Mouse (Mus musculus): ENCODE data around the gene Tarbp2. TPM values are rescaled to one million over a fixed set of nuclear protein-coding genes. Genes with fewer than 3 reads are reported as not detected.

The Tarbp2 gene
- total RNA-seq, 2 experiments from 2014 or later, result 36.0 to 43.1 TPM

DNA sequence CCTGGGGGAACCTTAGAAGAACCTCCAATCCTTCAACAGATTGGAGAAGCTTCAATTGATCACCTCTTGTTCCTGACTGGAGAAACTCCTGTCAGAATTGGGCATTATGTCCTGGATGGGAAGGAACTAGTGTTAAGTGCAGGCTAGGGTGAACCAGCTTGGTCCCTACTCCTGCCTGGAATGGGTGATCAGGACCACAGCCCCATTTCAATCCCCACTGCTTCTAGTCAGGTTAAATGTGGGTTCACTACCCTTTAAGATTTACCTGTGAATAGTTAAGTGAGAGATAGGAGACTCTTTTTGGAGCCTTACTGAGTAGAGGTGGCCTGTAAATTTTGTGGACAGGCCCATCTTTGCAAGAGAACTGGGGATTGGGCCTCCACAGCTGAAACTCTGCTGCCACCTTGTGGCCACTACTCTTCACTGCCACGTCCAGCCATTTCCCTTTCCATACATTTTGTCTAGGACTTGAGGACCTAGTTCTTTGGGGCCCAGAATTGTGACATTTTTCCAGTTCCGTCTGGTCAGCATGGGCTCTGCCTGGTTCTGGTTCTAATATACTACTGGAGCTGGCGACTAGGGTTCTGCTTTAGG lies 7.0 kb downstream of the Tarbp2 start, which contains the start of gene Npff:
Gene Npff (minus strand): TSS at position 51 of the 594 bp plus-strand sequence.
- DNase-seq, result peak; percentile 85

DNA sequence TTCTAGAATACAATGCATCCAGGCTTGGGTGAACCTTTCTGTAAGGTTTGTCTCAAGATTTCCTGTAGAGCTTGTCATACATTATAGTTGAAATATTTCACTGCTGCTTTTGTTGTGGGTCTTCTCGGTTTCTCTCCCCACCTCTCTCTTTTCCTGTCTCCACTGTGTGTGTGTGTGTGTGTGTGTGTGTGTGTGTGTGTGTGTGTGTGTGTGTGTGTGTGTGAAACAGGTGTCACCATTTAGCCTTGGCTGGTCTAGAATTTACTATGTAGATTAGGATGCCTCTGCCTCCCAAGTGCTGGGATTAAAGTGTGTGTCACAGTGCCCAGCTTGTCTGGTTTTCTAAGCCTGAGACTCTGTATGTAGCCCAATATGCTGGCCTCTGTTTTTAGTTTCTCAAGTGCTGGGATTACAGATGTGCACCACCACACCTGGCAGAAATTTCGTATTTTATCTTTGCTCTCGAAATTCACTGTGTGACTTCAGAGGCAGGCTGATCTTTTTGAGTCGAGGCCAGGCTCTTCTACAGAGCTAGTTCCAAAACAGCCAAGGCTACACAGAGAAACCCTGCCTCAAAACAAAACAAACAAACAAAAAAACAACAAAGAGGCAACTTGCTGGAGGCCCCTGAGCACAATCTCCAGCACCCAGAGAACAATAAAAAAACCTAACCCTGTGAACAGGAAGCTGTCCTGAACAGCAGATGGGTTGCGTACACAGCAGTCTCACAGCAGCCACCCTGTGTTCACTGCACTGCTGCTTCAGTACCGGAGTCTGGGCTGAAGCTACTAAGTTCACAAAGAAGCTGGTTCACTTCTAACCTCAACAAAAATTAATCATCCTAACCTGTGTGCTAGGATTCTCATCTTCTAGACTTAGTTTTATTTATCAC lies 8.4 kb downstream of the Tarbp2 start:
- no peak for DNase-seq

DNA sequence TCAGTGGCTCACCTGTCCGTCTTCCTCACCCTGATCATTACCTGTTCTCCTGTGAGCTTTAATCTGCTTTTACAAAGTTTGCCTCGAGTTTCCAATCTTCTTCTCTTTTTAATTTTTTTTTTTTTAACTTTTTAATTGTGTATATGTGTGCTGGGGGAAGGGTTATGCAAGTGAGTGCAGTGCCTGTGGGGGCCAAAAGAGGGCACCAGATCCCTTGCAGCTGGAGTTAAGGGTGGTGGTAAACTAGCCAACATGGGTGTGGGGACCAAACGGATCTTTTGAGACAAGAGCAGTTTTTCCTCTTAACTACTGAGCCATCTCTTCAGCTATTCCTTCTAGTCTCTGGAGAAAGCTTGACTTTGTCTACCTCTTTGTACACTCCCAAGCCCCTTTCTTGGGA lies 9.9 kb downstream of the Tarbp2 start:
- DNase-seq, result no peak

DNA sequence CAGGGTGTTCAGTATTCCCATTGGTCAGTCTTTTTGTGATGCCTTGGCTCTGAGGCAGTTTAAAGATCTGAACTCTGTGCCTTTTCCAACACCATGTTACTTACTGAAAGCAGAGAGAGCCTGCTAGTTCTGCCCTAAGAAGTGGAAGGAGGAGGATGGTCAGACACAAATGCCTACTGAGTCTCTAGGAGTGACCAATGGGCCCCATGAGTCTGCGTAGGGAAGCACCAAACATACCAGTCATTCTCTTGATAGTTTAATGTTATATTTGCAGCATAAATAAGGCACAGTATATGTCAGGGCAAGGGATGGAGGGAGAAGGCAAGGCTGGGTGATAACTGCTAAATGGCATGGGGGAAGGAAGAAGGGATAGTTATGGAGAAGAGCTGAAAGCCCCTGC lies 10.4 kb downstream of the Tarbp2 start:
- no peak for DNase-seq

DNA sequence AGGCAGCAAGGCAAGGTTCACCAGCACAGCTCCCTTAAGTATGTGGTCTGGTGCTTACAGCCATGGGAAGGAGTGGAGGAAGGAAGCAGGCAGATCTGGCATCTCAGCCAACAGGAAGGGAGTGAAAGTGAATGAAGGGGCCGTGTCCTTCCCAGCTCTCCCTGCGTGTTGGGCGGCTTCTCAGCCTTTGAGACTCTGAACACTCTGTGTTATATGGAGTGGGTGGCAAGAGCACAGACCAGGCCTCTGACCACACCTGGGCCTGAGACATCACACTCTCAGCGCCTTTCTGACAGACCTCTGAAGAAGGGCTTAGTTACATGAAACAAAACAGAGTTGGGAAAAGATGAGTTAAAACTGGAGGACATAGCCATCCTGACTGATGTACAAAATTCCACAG lies 12.6 kb downstream of the Tarbp2 start:
- DNase-seq, result no peak

GRCm38 (mm10) chr15:102531586-102531985 lies 13.6 kb downstream of the Tarbp2 start:
- DNase-seq, result no peak

GRCm38 (mm10) chr15:102532106-102532900 lies 14.3 kb downstream of the Tarbp2 start:
- DNase-seq, result no peak

GRCm38 (mm10) chr15:102533926-102534325 lies 15.9 kb downstream of the Tarbp2 start:
- no peak for DNase-seq

DNA sequence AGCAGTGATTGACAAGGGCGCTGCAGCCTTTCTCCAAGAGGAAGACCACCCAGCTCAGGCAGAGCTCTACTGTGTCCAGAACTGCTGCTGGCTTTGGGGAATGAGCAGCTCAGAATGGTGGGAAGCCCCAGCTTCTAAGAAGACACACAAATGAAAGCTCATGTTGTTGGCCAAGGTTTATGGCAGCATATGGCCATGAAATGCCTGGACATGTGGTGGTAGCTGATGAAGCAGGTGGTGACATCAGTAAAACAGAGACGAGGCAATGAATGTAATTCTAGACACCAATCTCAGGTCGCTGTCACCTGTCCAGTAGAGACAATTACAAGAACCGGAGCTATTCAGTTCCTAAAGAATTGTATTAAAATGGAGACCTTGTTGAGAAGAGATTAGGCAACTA lies 26.8 kb downstream of the Tarbp2 start:
- DNase-seq, result no peak

DNA sequence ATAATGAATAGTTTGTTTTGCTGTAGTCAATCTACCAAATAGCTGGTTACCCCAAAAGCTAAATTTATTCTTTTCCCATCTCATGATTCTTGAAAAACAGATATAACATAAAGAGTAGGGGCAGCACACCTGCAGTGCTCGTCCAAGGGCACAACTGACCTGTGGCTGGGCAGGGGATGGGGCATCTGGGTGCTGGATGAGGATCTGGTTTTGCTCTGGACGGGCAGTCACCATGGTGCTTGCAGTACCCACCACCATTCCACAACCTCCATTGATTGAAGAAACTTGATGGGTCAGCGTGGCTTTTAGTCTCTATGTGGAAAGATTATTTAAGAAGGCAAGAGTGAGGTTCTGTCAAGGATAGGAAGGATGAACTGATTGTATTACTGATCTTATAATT lies 28.3 kb downstream of the Tarbp2 start:
- DNase-seq, result no peak

- DNase-seq, result peak; percentile 75
Observed at GRCm38 (mm10) chr15:102546677-102547427, 28.9 kb downstream of the Tarbp2 start.

- DNase-seq, result peak; percentile 29
Observed at GRCm38 (mm10) chr15:102547478-102547877, 29.5 kb downstream of the Tarbp2 start.

GRCm38 (mm10) chr15:102552599-102552998 lies 34.6 kb downstream of the Tarbp2 start:
- DNase-seq, result no peak

GRCm38 (mm10) chr15:102555581-102555980 lies 37.6 kb downstream of the Tarbp2 start:
- DNase-seq, result no peak

GRCm38 (mm10) chr15:102557580-102557979 lies 39.6 kb downstream of the Tarbp2 start:
- DNase-seq, result no peak

GRCm38 (mm10) chr15:102562491-102562890 lies 44.5 kb downstream of the Tarbp2 start:
- no peak for DNase-seq

DNA sequence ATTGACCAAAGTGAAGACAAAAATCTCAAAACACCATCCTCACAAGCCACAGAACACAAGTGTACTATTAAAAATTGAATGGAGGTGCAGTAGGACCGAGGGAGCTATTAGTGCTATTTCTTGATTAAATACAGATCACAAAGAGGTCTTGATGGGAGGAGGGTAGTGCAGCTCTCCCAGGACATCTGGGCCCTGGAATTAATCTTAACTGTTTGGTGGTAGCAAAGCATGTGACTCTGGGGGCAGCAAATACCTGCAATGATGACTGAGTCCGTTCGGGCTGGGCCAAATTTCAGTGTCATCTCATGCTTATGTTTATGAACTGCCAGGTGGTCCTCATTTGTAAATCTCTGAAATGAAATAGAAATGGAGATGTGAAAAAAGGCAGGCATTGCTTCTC lies 45.1 kb downstream of the Tarbp2 start:
- no peak for DNase-seq

- no peak for DNase-seq
Observed at GRCm38 (mm10) chr15:102563681-102564080, 45.7 kb downstream of the Tarbp2 start.

DNA sequence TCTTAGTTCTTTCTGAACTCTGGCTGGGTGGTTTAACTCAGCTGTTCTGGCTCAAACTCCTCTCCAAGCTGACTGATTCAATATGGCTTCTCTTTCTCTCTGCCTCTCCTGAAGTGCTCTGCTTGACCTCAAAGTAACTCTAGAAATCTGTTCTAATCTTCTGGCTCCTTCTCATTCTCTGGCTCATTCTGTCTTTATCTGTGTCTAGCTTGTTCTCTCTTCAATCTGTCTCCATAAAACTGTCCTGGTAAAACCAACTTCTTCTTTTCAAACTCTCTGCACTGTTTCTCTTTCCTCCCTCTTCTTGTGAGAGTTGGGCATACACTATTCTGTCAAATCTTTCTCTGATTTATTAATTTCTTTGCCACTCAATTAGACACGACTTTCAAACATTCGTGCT lies 49.9 kb downstream of the Tarbp2 start:
- no peak for DNase-seq

DNA sequence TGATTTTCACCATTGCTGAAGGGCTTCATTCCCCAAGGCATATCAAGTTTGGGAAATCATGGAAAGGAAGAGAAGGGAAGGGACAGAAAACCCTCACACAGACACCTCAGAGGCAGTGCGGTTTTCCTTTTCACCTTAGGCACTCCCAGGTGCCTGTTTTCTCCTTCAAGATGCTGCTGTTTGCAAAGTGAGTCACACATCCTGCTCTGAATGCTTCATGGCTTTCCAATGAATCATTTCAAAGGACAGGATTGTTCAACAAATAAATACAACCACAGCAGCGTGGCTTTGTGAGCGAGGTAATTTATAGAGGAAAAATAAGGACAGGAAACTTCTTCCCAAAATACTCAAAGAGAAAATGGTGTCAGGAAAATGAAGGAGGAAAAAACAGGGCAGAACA lies 54.1 kb downstream of the Tarbp2 start:
- DNase-seq, result no peak

All from adrenal gland, postnatal 10 days (tissue).